Mouse (Mus musculus) thymus, adult 2 months (tissue): ENCODE measurements around the gene Gng12.

Experiments used
- CTCF ChIP-seq: fragments of 200-500 bp; IDR thresholded peaks from 2 replicates; pipeline ENCODE4 v1.5.1; 2012; ENCODE audit warnings: mild to moderate bottlenecking, control low read depth, low read length, moderate library complexity, borderline replicate concordance; ENCODE audit not compliant: control insufficient read depth, poor library complexity, insufficient read depth; ENCODE audit errors: extremely low read depth
- POLR2A ChIP-seq: fragments of 200-500 bp; IDR thresholded peaks from 2 replicates; pipeline ENCODE4 v1.6.1; 2012; ENCODE audit warnings: mild to moderate bottlenecking, low read length, control low read depth, moderate library complexity; ENCODE audit not compliant: control insufficient read depth, poor library complexity, insufficient read depth; ENCODE audit errors: extremely low read depth

DNA sequence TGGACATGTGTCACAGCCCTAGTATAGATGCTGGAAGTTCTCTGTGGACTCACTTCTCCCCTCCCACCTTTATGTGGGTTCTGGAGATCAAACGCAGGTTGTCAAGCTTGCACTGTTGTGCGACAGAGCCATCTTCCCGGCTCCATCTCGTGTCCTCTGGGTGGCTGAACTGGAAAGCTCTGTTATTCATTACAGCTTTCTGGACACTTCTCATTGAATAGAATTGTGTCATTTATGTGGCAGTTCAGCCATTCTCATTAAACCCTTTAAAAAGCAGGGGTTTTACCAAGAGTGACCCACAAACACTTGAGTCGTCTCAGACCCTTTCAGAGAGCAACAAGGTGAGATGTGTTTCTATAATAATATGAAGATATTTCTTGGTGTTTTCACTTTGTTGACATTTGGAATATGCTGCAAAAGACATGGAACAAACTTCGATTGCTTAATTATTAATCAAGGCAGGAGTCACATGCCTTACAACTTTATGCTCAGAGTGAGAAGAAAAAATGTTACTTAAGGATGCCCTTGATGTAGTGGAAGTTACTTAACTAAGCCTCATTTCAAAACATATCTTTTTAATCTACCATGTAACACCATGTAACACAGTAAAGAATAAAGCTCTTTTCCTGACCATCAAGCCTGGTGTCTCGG lies 28.2 kb downstream of the Gng12 start:
- TF ChIP-seq CTCF (no peak), POLR2A (no peak)
